Mouse (Mus musculus): ENCODE measurements around the gene Slc7a7. TPM values are rescaled to one million over a fixed set of nuclear protein-coding genes. Genes with fewer than 3 reads are reported as not detected.

The Slc7a7 gene
- total RNA-seq, 1 experiment, result 93.1 TPM

- in situ Hi-C loops (cut with MboI; ENCODE audit: low sequenced_read_pairs in 2 of 2, unreplicated experiment in 2 of 2), result no loop called here
Measured at GRCm38 (mm10) chr14:54415241-54416020, 2.1 kb downstream of the Slc7a7 start.

GRCm38 (mm10) chr14:54413877-54414700 lies 3.5 kb downstream of the Slc7a7 start:
- no peak for DNase-seq (ENCODE audit: low read depth, low spot score)
- Histone ChIP-seq H3K9ac (ENCODE audit: insufficient read depth, low read depth, low read length, poor library complexity, severe bottlenecking) (peak overlapping the region; percentile 64), H3K36me3 (ENCODE audit: control insufficient read depth, insufficient read depth, low read length, poor library complexity, severe bottlenecking) (peaks cover 11% of the 10 kb centered on the region; the same call in 1 of the 2 replicates), H3K27ac (ENCODE audit: insufficient read depth, low read depth, low read length, poor library complexity, severe bottlenecking) (peak overlapping the region; percentile 88), H3K9me3 (ENCODE audit: control insufficient read depth, insufficient read depth, low read depth, low read length) (no peaks in the 10 kb centered on the region), H3K4me1 (ENCODE audit: control insufficient read depth in 2 of 2, insufficient read depth in 2 of 2, low read length in 2 of 2, poor library complexity in 1 of 2) (peaks cover 7 to 15% of the 10 kb centered on the region in 2 experiments; a peak in 2 of 4 replicates), H3K4me3 (ENCODE audit: insufficient read depth in 1 of 2, low read depth in 1 of 2, low read length in 2 of 2, poor library complexity in 1 of 2, severe bottlenecking in 1 of 2) (peak overlapping the region; percentile 61 to 77)
- no peak for TF ChIP-seq MAFK (IDR thresholded peaks at IDR 0.05; ENCODE audit: insufficient read depth, low read depth, low read length)
- in situ Hi-C loops (cut with MboI; ENCODE audit: low sequenced_read_pairs in 2 of 2, unreplicated experiment in 2 of 2), result no loop called here

More at GRCm38 (mm10) chr14:54415241-54416020, 2.1 kb downstream of the Slc7a7 start:
- TF ChIP-seq CHD2 (IDR thresholded peaks at IDR 0.05; ENCODE audit: low read depth, low read length) (no peak), HCFC1 (IDR thresholded peaks at IDR 0.05; ENCODE audit: borderline replicate concordance, insufficient read depth, low read length) (no peak), ZNF384 (IDR thresholded peaks at IDR 0.05; ENCODE audit: low read depth, low read length) (no peak), ZC3H11A (IDR thresholded peaks at IDR 0.05; ENCODE audit: borderline replicate concordance, low read depth, low read length) (no peak), MAFK (IDR thresholded peaks at IDR 0.05; ENCODE audit: insufficient read depth, low read depth, low read length) (no peak)
- no peaks in the 10 kb centered on the region for H3K9me3 ChIP-seq (ENCODE audit: control insufficient read depth, insufficient read depth, low read depth, low read length)
- DNase-seq (ENCODE audit: low read depth, low spot score), result peak; percentile 72
- H3K4me3 ChIP-seq (ENCODE audit: insufficient read depth in 1 of 2, low read depth in 1 of 2, low read length in 2 of 2, poor library complexity in 1 of 2, severe bottlenecking in 1 of 2), result peak overlapping the region; percentile 2 to 77; a peak in 2 of 4 replicates
- H3K27ac ChIP-seq (ENCODE audit: insufficient read depth, low read depth, low read length, poor library complexity, severe bottlenecking), result peak overlapping the region; percentile 66
- H3K36me3 ChIP-seq (ENCODE audit: control insufficient read depth, insufficient read depth, low read length, poor library complexity, severe bottlenecking), result peaks cover 3% of the 10 kb centered on the region; the same call in 1 of the 2 replicates
- peaks cover 7 to 12% of the 10 kb centered on the region in 2 experiments; a peak in 1 of 4 replicates for H3K4me1 ChIP-seq (ENCODE audit: control insufficient read depth in 2 of 2, insufficient read depth in 2 of 2, low read length in 2 of 2, poor library complexity in 1 of 2)
- peak overlapping the region; percentile 59; the same call in 1 of the 2 replicates for H3K9ac ChIP-seq (ENCODE audit: insufficient read depth, low read depth, low read length, poor library complexity, severe bottlenecking)

GRCm38 (mm10) chr14:54412629-54413170 lies 4.9 kb downstream of the Slc7a7 start:
- in situ Hi-C loops (cut with MboI; ENCODE audit: low sequenced_read_pairs in 2 of 2, unreplicated experiment in 2 of 2), result no loop called here
- TF ChIP-seq MAFK (IDR thresholded peaks at IDR 0.05; ENCODE audit: insufficient read depth, low read depth, low read length) (no peak), CHD2 (IDR thresholded peaks at IDR 0.05; ENCODE audit: low read depth, low read length) (no peak), ZNF384 (IDR thresholded peaks at IDR 0.05; ENCODE audit: low read depth, low read length) (no peak), ZC3H11A (IDR thresholded peaks at IDR 0.05; ENCODE audit: borderline replicate concordance, low read depth, low read length) (0 out of 2 replicates have a peak, but pooled peaks have one; percentile 17), HCFC1 (IDR thresholded peaks at IDR 0.05; ENCODE audit: borderline replicate concordance, insufficient read depth, low read length) (no peak)
- Histone ChIP-seq H3K27ac (ENCODE audit: insufficient read depth, low read depth, low read length, poor library complexity, severe bottlenecking) (peak overlapping the region; percentile 88), H3K4me1 (ENCODE audit: control insufficient read depth in 2 of 2, insufficient read depth in 2 of 2, low read length in 2 of 2, poor library complexity in 1 of 2) (peaks cover 7 to 23% of the 10 kb centered on the region in 2 experiments; a peak in 2 of 4 replicates), H3K4me3 (ENCODE audit: insufficient read depth in 1 of 2, low read depth in 1 of 2, low read length in 2 of 2, poor library complexity in 1 of 2, severe bottlenecking in 1 of 2) (peak overlapping the region; percentile 61 to 77), H3K9ac (ENCODE audit: insufficient read depth, low read depth, low read length, poor library complexity, severe bottlenecking) (peak overlapping the region; percentile 64), H3K36me3 (ENCODE audit: control insufficient read depth, insufficient read depth, low read length, poor library complexity, severe bottlenecking) (peaks cover 25% of the 10 kb centered on the region), H3K9me3 (ENCODE audit: control insufficient read depth, insufficient read depth, low read depth, low read length) (no peaks in the 10 kb centered on the region)
- DNase-seq (ENCODE audit: low read depth, low spot score), result no peak

GRCm38 (mm10) chr14:54412000-54412576 lies 5.5 kb downstream of the Slc7a7 start:
- TF ChIP-seq ZNF384 (IDR thresholded peaks at IDR 0.05; ENCODE audit: low read depth, low read length), result no peak
- TF ChIP-seq HCFC1 (IDR thresholded peaks at IDR 0.05; ENCODE audit: borderline replicate concordance, insufficient read depth, low read length), result no peak
- no peak for TF ChIP-seq ZC3H11A (IDR thresholded peaks at IDR 0.05; ENCODE audit: borderline replicate concordance, low read depth, low read length)
- no peak for TF ChIP-seq MAFK (IDR thresholded peaks at IDR 0.05; ENCODE audit: insufficient read depth, low read depth, low read length)
- TF ChIP-seq CHD2 (IDR thresholded peaks at IDR 0.05; ENCODE audit: low read depth, low read length), result no peak
- Histone ChIP-seq H3K4me1 (ENCODE audit: control insufficient read depth in 2 of 2, insufficient read depth in 2 of 2, low read length in 2 of 2, poor library complexity in 1 of 2) (peaks cover 7 to 23% of the 10 kb centered on the region in 2 experiments; a peak in 2 of 4 replicates), H3K27ac (ENCODE audit: insufficient read depth, low read depth, low read length, poor library complexity, severe bottlenecking) (peak overlapping the region; percentile 93)

More at GRCm38 (mm10) chr14:54412000-54412576, 5.5 kb downstream of the Slc7a7 start:
- H3K36me3 ChIP-seq (ENCODE audit: control insufficient read depth, insufficient read depth, low read length, poor library complexity, severe bottlenecking), result peaks cover 31% of the 10 kb centered on the region
- H3K9ac ChIP-seq (ENCODE audit: insufficient read depth, low read depth, low read length, poor library complexity, severe bottlenecking), result peak overlapping the region; percentile 64; the same call in 1 of the 2 replicates
- peak; percentile 80 for DNase-seq (ENCODE audit: low read depth, low spot score)
- in situ Hi-C loops (cut with MboI; ENCODE audit: low sequenced_read_pairs in 2 of 2, unreplicated experiment in 2 of 2), result no loop called here
- H3K9me3 ChIP-seq (ENCODE audit: control insufficient read depth, insufficient read depth, low read depth, low read length), result no peaks in the 10 kb centered on the region
- H3K4me3 ChIP-seq (ENCODE audit: insufficient read depth in 1 of 2, low read depth in 1 of 2, low read length in 2 of 2, poor library complexity in 1 of 2, severe bottlenecking in 1 of 2), result peak overlapping the region in 1 of 2 experiments; percentile 77; a peak in 2 of 4 replicates
